Mouse (Mus musculus) hindbrain, postnatal 0 days (tissue): Measurements from ENCODE around the gene Rbmx2. TPM values are rescaled to one million over a fixed set of nuclear protein-coding genes. Genes with fewer than 3 reads are reported as not detected.

Source experiments
- ATAC-seq: fragments of 200-750 bp; cut with Nextera tagmentation; 2 replicates; pipeline ENCODE4 v1.8.0; 2017; ENCODE audit warnings: mild to moderate bottlenecking, moderate TSS enrichment, moderate library complexity
- DNase-seq: peaks from one replicate; pipeline ENCODE4 v3.0.0-alpha.2; 2015; ENCODE audit warnings: low spot score
- H3K27ac ChIP-seq: fragments of 300-500 bp; sonication (generic); 2 replicates; pipeline ENCODE4 v1.5.1; 2014; ENCODE audit warnings: mild to moderate bottlenecking
- H3K27me3 ChIP-seq: fragments of 300-500 bp; sonication (generic); 2 replicates; pipeline ENCODE4 v1.6.1; 2014; ENCODE audit warnings: low read length, mixed read lengths; ENCODE audit not compliant: insufficient read depth
- H3K36me3 ChIP-seq: fragments of 300-500 bp; sonication (generic); 2 replicates; pipeline ENCODE4 v1.6.1; 2014; ENCODE audit warnings: low read length, mixed read lengths; ENCODE audit not compliant: insufficient read depth
- H3K4me1 ChIP-seq: fragments of 300-500 bp; sonication (generic); 2 replicates; pipeline ENCODE4 v1.6.1; 2014; ENCODE audit warnings: antibody characterized with exemption, low read length, mixed read lengths; ENCODE audit not compliant: insufficient read depth
- H3K4me2 ChIP-seq: fragments of 300-500 bp; sonication (generic); 2 replicates; pipeline ENCODE4 v1.6.1; 2014; ENCODE audit warnings: low read depth, mild to moderate bottlenecking, low read length, moderate library complexity, mixed read lengths
- H3K4me3 ChIP-seq: fragments of 300-500 bp; sonication (generic); 2 replicates; pipeline ENCODE4 v1.5.1; 2014; ENCODE audit warnings: low read length
- H3K9ac ChIP-seq: fragments of 300-500 bp; sonication (generic); replicated peaks from 2 replicates; pipeline ENCODE4 v1.6.1; 2014; ENCODE audit warnings: mild to moderate bottlenecking, low read length, moderate library complexity, mixed read lengths
- H3K9me3 ChIP-seq: fragments of 300-500 bp; sonication (generic); 2 replicates; pipeline ENCODE4 v1.6.1; 2016; ENCODE audit warnings: low read length, mixed read lengths
- CTCF ChIP-seq: IDR thresholded peaks from 2 replicates; pipeline ENCODE4 v1.5.1; 2016; ENCODE audit warnings: antibody characterized with exemption, control low read depth, low read depth
- WGBS: fragments of 180-500 bp; shearing (Covaris S2); extraction: QIAGEN DNeasy Blood & Tissue Kit; methylation state at CpG from one replicate; pipeline ENCODE4 v1.1.7; 2014; 5-methylcytosine and 5-hydroxymethylcytosine counted together
- polyA plus RNA-seq: library from polyadenylated mRNA; unstranded; fragments of >200 nt; fragmentation: Nextera tagmentation; extraction: Ambion mirVana; gene quantifications from 2 replicates; pipeline ENCODE4 v1.2.1, GENCODE M21; 2015
- total RNA-seq: library from RNA; depleted of rRNA; stranded (reverse); fragments of >200 nt; gene quantifications from 2 replicates; pipeline ENCODE4 v1.2.3, GENCODE M21; 2014; rRNA removed

The Rbmx2 gene
- total and polyA plus RNA-seq, 2 experiments from 2014 or later = 6.0 to 23.7 TPM

DNA sequence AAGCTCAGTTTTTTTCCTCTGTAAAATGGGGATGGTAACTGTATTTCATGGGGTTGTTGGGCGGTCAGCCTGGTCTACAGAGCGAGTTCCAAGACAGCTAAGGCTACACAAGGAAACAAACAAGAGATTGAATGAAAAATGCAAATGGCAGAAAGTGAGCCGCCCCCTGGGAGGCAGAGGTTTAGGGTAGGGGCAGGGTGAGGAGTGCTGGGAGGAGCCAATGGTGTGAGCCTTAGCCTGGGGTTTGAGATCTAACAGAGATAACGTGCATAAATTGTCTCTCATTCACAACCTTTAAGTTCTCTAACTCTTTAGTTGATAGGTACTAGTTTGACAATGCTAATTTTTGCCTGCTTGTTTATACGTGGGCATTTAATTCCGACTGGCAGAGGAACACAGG is 344 bp upstream of the Rbmx2 start:
- no peak for DNase-seq
- Histone ChIP-seq H3K4me3 (peak overlapping the region; percentile 53), H3K27ac (no peak overlapping the region), H3K27me3 (no peaks in the 10 kb centered on the region), H3K9ac (no peak overlapping the region), H3K36me3 (no peaks in the 10 kb centered on the region), H3K4me2 (peak overlapping the region; percentile 52), H3K4me1 (no peaks in the 10 kb centered on the region), H3K9me3 (no peaks in the 10 kb centered on the region)
- TF ChIP-seq CTCF = no peak
- 31% methylated on average over 6 of the region's 6 CpGs for WGBS
- peak; percentile 91 for ATAC-seq

DNA sequence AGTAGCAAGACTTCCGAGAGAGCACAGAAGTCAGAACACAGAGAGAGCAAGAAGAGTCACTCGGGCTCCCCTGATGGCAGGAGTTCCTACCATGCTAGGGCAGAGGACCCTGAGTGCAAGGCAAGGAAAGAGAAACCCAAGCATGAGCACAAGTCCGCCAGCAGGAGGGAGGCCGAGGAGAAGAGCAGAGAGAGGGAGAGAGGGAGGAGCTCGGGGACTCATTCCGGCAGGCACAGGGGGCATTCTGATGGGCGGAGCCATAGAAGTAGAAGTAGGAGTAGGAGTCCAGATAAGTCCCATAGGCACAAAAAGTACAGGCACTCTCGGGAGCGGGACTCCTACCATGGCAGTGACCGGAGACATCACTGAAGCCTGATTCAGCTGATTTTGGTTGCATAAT is 14.9 kb downstream of the Rbmx2 start:
- no peak for TF ChIP-seq CTCF
- DNase-seq (no peak), ATAC-seq (no peak)
- Histone ChIP-seq H3K4me2 (no peak overlapping the region), H3K36me3 (no peaks in the 10 kb centered on the region), H3K27ac (no peak overlapping the region), H3K4me3 (no peak overlapping the region), H3K4me1 (no peaks in the 10 kb centered on the region), H3K27me3 (no peaks in the 10 kb centered on the region), H3K9ac (no peak overlapping the region), H3K9me3 (no peaks in the 10 kb centered on the region)
- WGBS = 88% methylated on average over 10 of the region's 10 CpGs

DNA sequence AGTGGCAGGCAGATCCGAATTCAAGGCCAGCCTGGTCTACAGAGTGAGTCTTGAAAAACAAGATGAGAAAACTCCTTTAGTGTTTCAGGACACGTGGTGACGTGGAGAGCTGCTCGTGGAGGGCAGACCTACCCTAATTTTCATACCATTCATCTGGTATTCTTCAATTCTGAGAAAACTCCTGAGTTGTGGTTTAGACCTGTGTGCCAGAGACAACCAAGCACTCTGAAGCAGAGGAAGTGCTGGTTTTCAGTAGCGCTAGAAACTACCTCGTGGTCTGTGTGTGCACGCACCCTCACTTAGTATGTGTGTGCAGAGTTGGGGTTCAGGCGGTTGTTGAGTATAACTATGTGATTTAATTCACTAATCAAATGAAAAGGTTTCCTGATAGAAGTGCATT is 18.0 kb downstream of the Rbmx2 start:
- Histone ChIP-seq H3K9ac (no peak overlapping the region), H3K36me3 (no peaks in the 10 kb centered on the region), H3K4me2 (no peak overlapping the region), H3K27me3 (no peaks in the 10 kb centered on the region), H3K9me3 (no peaks in the 10 kb centered on the region), H3K27ac (no peak overlapping the region), H3K4me1 (no peaks in the 10 kb centered on the region), H3K4me3 (no peak overlapping the region)
- ATAC-seq (no peak), DNase-seq (no peak)
- WGBS = 86% methylated on average over 8 of the region's 8 CpGs
- TF ChIP-seq CTCF = no peak

DNA sequence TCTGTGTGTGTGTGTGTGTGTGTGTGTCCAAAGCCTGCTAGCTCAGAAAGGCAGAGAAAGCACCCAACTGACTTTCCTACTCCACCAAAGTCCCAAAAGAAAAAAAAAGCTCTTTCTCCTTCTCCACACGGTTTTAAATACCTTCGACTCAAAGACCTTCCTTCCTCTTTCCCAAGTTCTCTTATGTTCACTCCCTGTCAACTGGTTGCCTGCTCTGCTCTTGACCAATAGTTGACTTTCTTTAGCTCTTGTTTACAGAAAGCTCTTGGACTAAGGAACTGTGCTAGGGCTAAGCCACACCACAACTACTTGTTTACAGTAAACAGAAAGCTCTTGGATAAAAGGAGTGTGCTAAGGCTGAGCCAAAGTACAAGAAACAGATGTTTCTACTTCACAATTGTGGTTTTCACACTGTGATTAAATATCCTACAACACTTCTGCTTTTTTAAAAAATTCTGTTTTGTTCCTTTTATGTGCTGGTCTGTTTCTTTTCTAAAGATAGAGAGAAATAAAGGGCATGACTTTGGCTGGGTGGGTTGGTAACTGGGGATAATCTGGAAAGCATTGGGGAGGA is 60.0 kb downstream of the Rbmx2 start:
- DNase-seq = no peak
- Histone ChIP-seq H3K27me3 (no peaks in the 10 kb centered on the region), H3K9me3 (no peaks in the 10 kb centered on the region), H3K9ac (no peak overlapping the region), H3K4me2 (no peak overlapping the region), H3K4me1 (no peaks in the 10 kb centered on the region), H3K27ac (no peak overlapping the region), H3K4me3 (no peak overlapping the region), H3K36me3 (no peaks in the 10 kb centered on the region)
- 80% methylated on average over 2 of the region's 2 CpGs for WGBS
- no peak for TF ChIP-seq CTCF
- ATAC-seq = no peak

Other genes starting within 250 kb of the Rbmx2 start
- gene Elf4, start 231.9 kb upstream of the Rbmx2 start, total RNA-seq = 0.78 and 1.5 TPM in 2 replicates
- 0.32 and 0.34 TPM in 2 replicates for gene Elf4, start 231.9 kb upstream of the Rbmx2 start, polyA plus RNA-seq
- gene Aifm1, start 181.4 kb upstream of the Rbmx2 start, total RNA-seq = 7.2 and 10.7 TPM in 2 replicates
- 32.9 and 34.6 TPM in 2 replicates for gene Aifm1, start 181.4 kb upstream of the Rbmx2 start, polyA plus RNA-seq
- 40.4 and 43.8 TPM in 2 replicates for gene Rab33a, start 175.7 kb upstream of the Rbmx2 start, total RNA-seq
- 66.3 and 70.3 TPM in 2 replicates for gene Rab33a, start 175.7 kb upstream of the Rbmx2 start, polyA plus RNA-seq
- 15.7 and 19.4 TPM in 2 replicates for gene Zfp280c, start 100.5 kb upstream of the Rbmx2 start, total RNA-seq
- 7.7 and 9.2 TPM in 2 replicates for gene Zfp280c, start 100.5 kb upstream of the Rbmx2 start, polyA plus RNA-seq
- 12.1 and 18.1 TPM in 2 replicates for gene Slc25a14, start 71.6 kb upstream of the Rbmx2 start, total RNA-seq
- gene Slc25a14, start 71.6 kb upstream of the Rbmx2 start, polyA plus RNA-seq = 40.6 and 41.3 TPM in 2 replicates
- not detected in 2 replicates for gene Gpr119, start 20.5 kb upstream of the Rbmx2 start, total RNA-seq
- not detected in 2 replicates for gene Gpr119, start 20.5 kb upstream of the Rbmx2 start, polyA plus RNA-seq
- not detected in 2 replicates for gene Gm595, start 182.7 kb downstream of the Rbmx2 start, total RNA-seq
- not detected in 2 replicates for gene Gm595, start 182.7 kb downstream of the Rbmx2 start, polyA plus RNA-seq